Mouse (Mus musculus) heart, embryonic 14.5 days (tissue): ENCODE data around the gene Ttc34. TPM values are rescaled to one million over a fixed set of nuclear protein-coding genes. Genes with fewer than 3 reads are reported as not detected.

Experiments used
- ATAC-seq: fragments of 200-750 bp; cut with Nextera tagmentation; 2 replicates; pipeline ENCODE4 v1.8.0; 2017; ENCODE audit warnings: low read depth, moderate TSS enrichment; ENCODE audit not compliant: insufficient number of reproducible peaks, insufficient read depth, low FRiP score
- H3K27ac ChIP-seq, 2 experiments: fragments of 200-500 bp in 1 of 2; fragments of 300-500 bp in 1 of 2; sonication (generic) in 1 of 2; replicated peaks in 1 of 2; 2 replicates each; pipeline ENCODE4 v1.5.1; 2012 to 2014; ENCODE audit warnings: low read depth in 2 of 2, low read length in 2 of 2, control low read depth in 1 of 2, mild to moderate bottlenecking in 1 of 2, mixed read lengths in 1 of 2; ENCODE audit not compliant: control insufficient read depth in 1 of 2, insufficient read depth in 1 of 2
- H3K27me3 ChIP-seq: fragments of 300-500 bp; sonication (generic); 2 replicates; pipeline ENCODE4 v1.6.1; 2014; ENCODE audit warnings: mild to moderate bottlenecking, low read length, control low read depth; ENCODE audit not compliant: control insufficient read depth, insufficient read depth
- H3K36me3 ChIP-seq: fragments of 300-500 bp; sonication (generic); 2 replicates; pipeline ENCODE4 v1.6.1; 2014; ENCODE audit warnings: mild to moderate bottlenecking, control low read depth, low read length, mixed read lengths; ENCODE audit not compliant: control insufficient read depth, insufficient read depth
- H3K4me1 ChIP-seq, 2 experiments: fragments of 200-500 bp in 1 of 2; fragments of 300-500 bp in 1 of 2; sonication (generic) in 1 of 2; 2 replicates each; pipeline ENCODE4 v1.6.1; 2012 to 2014; ENCODE audit warnings: low read length in 2 of 2, control low read depth in 1 of 2, mixed read lengths in 1 of 2; ENCODE audit not compliant: control insufficient read depth in 2 of 2, insufficient read depth in 2 of 2
- H3K4me2 ChIP-seq: fragments of 300-500 bp; sonication (generic); 2 replicates; pipeline ENCODE4 v1.6.1; 2014; ENCODE audit warnings: mild to moderate bottlenecking, low read length
- H3K4me3 ChIP-seq, 2 experiments: fragments of 200-500 bp in 1 of 2; fragments of 300-500 bp in 1 of 2; sonication (generic) in 1 of 2; 2 replicates each; pipeline ENCODE4 v1.5.1; 2012 to 2014; ENCODE audit warnings: low read length in 2 of 2, mild to moderate bottlenecking in 2 of 2, control low read depth in 1 of 2, low read depth in 1 of 2, moderate library complexity in 1 of 2; ENCODE audit not compliant: control insufficient read depth in 1 of 2, insufficient read depth in 1 of 2
- H3K9ac ChIP-seq: fragments of 300-500 bp; sonication (generic); 2 replicates; pipeline ENCODE4 v1.6.1; 2014; ENCODE audit warnings: mild to moderate bottlenecking, low read length
- H3K9me3 ChIP-seq: fragments of 300-500 bp; sonication (generic); 2 replicates; pipeline ENCODE4 v1.6.1; 2016; ENCODE audit warnings: low read length, control low read depth; ENCODE audit not compliant: control insufficient read depth
- WGBS: fragments of 180-500 bp; shearing (Covaris S2); extraction: QIAGEN DNeasy Blood & Tissue Kit; methylation state at CpG from one replicate; pipeline ENCODE4 v1.1.7; 2014; 5-methylcytosine and 5-hydroxymethylcytosine counted together
- polyA plus RNA-seq: library from polyadenylated mRNA; unstranded; fragments of >200 nt; fragmentation: Nextera tagmentation; extraction: Ambion mirVana; gene quantifications from 2 replicates; pipeline ENCODE4 v1.2.1, GENCODE M21; 2014

The Ttc34 gene
- polyA plus RNA-seq, 1 experiment from 2014 or later: 0.22 TPM

DNA sequence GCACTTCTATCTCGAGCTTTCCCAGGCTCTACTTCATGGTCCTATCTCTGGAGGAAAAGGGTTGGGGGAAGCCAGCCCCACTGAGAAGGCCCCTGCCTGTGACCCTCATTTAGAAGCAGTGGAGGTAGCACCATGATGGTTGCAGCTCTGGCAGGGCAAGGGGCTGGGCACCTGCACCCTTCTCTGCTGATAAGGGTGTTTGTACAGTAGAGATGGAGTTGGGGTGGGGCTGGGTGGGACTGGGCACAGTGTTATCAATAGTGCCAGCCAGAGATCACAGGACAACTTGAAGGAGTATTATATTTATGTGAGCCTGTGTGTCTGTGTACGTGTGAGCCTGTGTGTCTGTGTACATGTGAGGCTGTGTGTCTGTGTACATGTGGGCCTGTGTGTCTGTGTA, 74.4 kb downstream of the Ttc34 start:
- no peaks in the 10 kb centered on the region for H3K27me3 ChIP-seq
- no peak overlapping the region for H3K4me2 ChIP-seq
- no peak for ATAC-seq
- peaks cover 3 to 6% of the 10 kb centered on the region in 2 experiments; a peak in 3 of 4 replicates for H3K4me1 ChIP-seq
- 39% methylated on average over 2 of the region's 2 CpGs for WGBS
- no peak overlapping the region for H3K4me3 ChIP-seq
- no peak overlapping the region for H3K27ac ChIP-seq
- H3K9me3 ChIP-seq: no peaks in the 10 kb centered on the region
- no peaks in the 10 kb centered on the region for H3K36me3 ChIP-seq
- no peak overlapping the region for H3K9ac ChIP-seq

- Histone ChIP-seq H3K36me3 (no peaks in the 10 kb centered on the region), H3K27me3 (no peaks in the 10 kb centered on the region), H3K4me3 (no peak overlapping the region), H3K9ac (no peak overlapping the region), H3K9me3 (no peaks in the 10 kb centered on the region), H3K4me1 (peaks cover 0 to 2% of the 10 kb centered on the region in 2 experiments; a peak in 2 of 4 replicates), H3K4me2 (no peak overlapping the region), H3K27ac (no peak overlapping the region)
- 85% methylated on average over 3 of the region's 3 CpGs for WGBS
- no peak for ATAC-seq
Observed at GRCm38 (mm10) chr4:154913845-154914244, 76.6 kb downstream of the Ttc34 start.

DNA sequence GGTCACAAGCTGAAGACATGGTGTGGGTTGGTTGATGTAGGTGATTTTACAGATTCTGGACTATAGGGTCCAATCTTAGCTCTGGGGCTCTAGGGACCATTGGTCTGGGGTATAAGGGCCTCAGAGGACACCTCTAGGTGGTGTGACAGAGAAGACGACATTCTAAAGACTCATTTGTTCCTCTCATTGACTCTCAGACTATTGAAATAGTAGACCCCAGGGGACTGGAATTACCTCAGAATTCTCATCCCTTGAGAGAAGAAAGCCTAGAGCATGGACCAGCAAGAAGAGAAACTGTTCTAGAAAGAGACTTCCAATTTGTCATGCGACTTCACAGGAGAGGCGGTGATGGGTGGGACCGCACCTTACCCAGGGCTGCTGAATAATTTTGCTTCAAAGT, 77.0 kb downstream of the Ttc34 start:
- Histone ChIP-seq H3K9ac (no peak overlapping the region), H3K27me3 (no peaks in the 10 kb centered on the region), H3K4me1 (peaks cover 0 to 2% of the 10 kb centered on the region in 2 experiments; a peak in 2 of 4 replicates), H3K4me3 (no peak overlapping the region), H3K9me3 (no peaks in the 10 kb centered on the region), H3K4me2 (no peak overlapping the region), H3K36me3 (no peaks in the 10 kb centered on the region), H3K27ac (no peak overlapping the region)
- WGBS: 94% methylated on average over 4 of the region's 4 CpGs
- ATAC-seq: no peak

DNA sequence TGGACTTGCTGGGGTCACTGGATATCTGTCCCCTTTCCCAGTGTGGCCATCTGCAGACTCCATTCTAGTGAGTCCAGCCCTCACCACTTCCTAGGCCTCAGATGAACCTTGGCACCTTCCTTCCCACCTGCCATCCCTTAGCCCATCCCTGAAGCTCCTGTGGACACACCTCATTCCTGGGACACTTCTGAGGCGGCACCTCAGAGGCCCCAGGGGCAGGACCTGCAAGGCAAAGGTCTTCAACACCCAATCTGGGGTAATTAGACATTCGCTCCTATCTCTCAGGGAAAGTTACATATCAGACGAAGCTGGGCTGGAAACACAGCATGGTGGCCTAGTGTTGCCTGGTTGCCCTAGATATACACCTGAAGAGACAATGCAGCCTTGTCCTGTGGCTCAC, 77.4 kb downstream of the Ttc34 start:
- H3K4me3 ChIP-seq: no peak overlapping the region
- no peaks in the 10 kb centered on the region for H3K9me3 ChIP-seq
- no peak overlapping the region for H3K9ac ChIP-seq
- H3K4me1 ChIP-seq: peaks cover 0 to 2% of the 10 kb centered on the region in 2 experiments; a peak in 2 of 4 replicates
- no peaks in the 10 kb centered on the region for H3K36me3 ChIP-seq
- no peak overlapping the region for H3K27ac ChIP-seq
- no peak overlapping the region for H3K4me2 ChIP-seq
- WGBS: 74% methylated on average over 3 of the region's 3 CpGs
- ATAC-seq: no peak
- no peaks in the 10 kb centered on the region for H3K27me3 ChIP-seq

DNA sequence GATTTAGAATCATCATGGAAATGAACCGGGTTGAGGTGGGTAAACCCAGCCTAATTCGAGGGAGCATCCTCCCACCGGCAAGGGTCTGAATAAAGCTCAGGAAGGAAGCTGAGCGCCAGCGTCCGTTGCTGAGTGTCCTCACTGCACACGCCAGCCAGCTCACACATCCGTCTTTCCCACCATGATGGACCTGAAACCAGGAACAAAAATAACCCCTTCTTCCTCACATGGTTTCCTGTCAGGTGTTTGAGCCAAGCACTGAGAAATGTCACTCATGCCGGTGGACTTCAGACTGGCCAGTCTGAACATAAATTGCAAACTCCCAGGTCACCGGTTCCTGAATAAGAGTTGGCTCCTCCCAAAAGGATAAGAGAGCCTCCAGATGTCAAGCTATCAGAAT, 78.0 kb downstream of the Ttc34 start:
- no peaks in the 10 kb centered on the region for H3K36me3 ChIP-seq
- ATAC-seq: no peak
- H3K27ac ChIP-seq: no peak overlapping the region
- H3K9me3 ChIP-seq: no peaks in the 10 kb centered on the region
- no peaks in the 10 kb centered on the region for H3K27me3 ChIP-seq
- H3K4me1 ChIP-seq: peaks cover 0 to 2% of the 10 kb centered on the region in 2 experiments; a peak in 2 of 4 replicates
- H3K4me3 ChIP-seq: no peak overlapping the region
- WGBS: 63% methylated on average over 10 of the region's 10 CpGs
- no peak overlapping the region for H3K9ac ChIP-seq
- no peak overlapping the region for H3K4me2 ChIP-seq

DNA sequence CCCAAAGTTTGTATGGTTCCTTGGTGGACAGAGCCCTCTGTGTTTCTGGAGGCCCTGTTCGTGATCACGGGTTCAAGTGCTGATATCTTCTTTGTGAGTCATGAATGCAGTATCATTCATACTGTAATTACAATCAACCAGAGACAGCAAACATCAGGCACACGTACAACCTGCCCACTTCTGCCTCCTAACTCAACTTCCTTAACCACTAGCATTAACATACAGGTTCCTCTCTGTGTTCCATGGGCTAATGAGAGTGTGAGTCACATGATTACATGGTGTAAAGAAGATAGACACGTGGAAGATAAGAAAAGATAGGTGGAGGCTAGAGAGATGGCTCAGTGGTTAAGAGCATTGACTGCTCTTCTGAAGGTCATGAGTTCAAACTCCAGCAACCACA, 79.4 kb downstream of the Ttc34 start:
- H3K9me3 ChIP-seq: no peaks in the 10 kb centered on the region
- 70% methylated on average over 4 of the region's 4 CpGs for WGBS
- H3K4me2 ChIP-seq: no peak overlapping the region
- no peak overlapping the region for H3K4me3 ChIP-seq
- ATAC-seq: no peak
- H3K4me1 ChIP-seq: no peaks in the 10 kb centered on the region
- no peaks in the 10 kb centered on the region for H3K36me3 ChIP-seq
- H3K9ac ChIP-seq: no peak overlapping the region
- no peaks in the 10 kb centered on the region for H3K27me3 ChIP-seq
- no peak overlapping the region for H3K27ac ChIP-seq

Other genes starting within 250 kb of the Ttc34 start
- 18.1 and 19.5 TPM in 2 replicates for gene Prdm16, start 200.6 kb upstream of the Ttc34 start, polyA plus RNA-seq
- not detected in 2 replicates for gene Actrt2, start 169.6 kb upstream of the Ttc34 start, polyA plus RNA-seq
- gene Mmel1, start 32.1 kb downstream of the Ttc34 start, polyA plus RNA-seq: 0.22 and 0.71 TPM in 2 replicates
- gene Fam213b, start 61.7 kb downstream of the Ttc34 start, polyA plus RNA-seq: 52.1 and 56.8 TPM in 2 replicates
- gene Tnfrsf14, start 91.1 kb downstream of the Ttc34 start, polyA plus RNA-seq: 0.46 and 1.2 TPM in 2 replicates
- 0.24 and 0.47 TPM in 2 replicates for gene Hes5, start 123.5 kb downstream of the Ttc34 start, polyA plus RNA-seq
- 41.4 and 42.1 TPM in 2 replicates for gene Pank4, start 126.7 kb downstream of the Ttc34 start, polyA plus RNA-seq
- gene Plch2, start 219.3 kb downstream of the Ttc34 start, polyA plus RNA-seq: 0.16 and 0.22 TPM in 2 replicates
- 5.6 and 7.7 TPM in 2 replicates for gene Pex10, start 229.6 kb downstream of the Ttc34 start, polyA plus RNA-seq
- gene Rer1, start 248.9 kb downstream of the Ttc34 start, polyA plus RNA-seq: 131 and 141 TPM in 2 replicates
- 2.5 and 3.0 TPM in 2 replicates for gene Morn1, start 249.1 kb downstream of the Ttc34 start, polyA plus RNA-seq